Mouse (Mus musculus): Measurements from ENCODE around the gene Col4a1. TPM values are rescaled to one million over a fixed set of nuclear protein-coding genes. Genes with fewer than 3 reads are reported as not detected.

Gene Col4a1
- polyA plus RNA-seq, 1 experiment = 111 TPM

GRCm38 (mm10) chr8:11274415-11274814 is 38.2 kb downstream of the Col4a1 start:
- no peak for TF ChIP-seq CTCF (IDR thresholded peaks at IDR 0.05; ENCODE audit: extremely low read depth, insufficient read depth, insufficient read length, insufficient replicate concordance)
- no peak for TF ChIP-seq POLR2A (IDR thresholded peaks at IDR 0.05; ENCODE audit: low read depth, low read length)
- DNase-seq (ENCODE audit: low read depth in 1 of 2, low spot score in 2 of 2) = no peak
- Histone ChIP-seq H3K4me1 (ENCODE audit: control insufficient read depth, insufficient read depth, insufficient read length) (no peaks in the 10 kb centered on the region), H3K27me3 (ENCODE audit: control insufficient read depth, insufficient read depth, low read length) (no peaks in the 10 kb centered on the region), H3K27ac (ENCODE audit: insufficient read depth, low read length) (no peak overlapping the region), H3K4me3 (ENCODE audit: extremely low read depth, insufficient read depth, insufficient read length) (no peak overlapping the region), H3K36me3 (ENCODE audit: control insufficient read depth, insufficient read depth, low read length) (no peaks in the 10 kb centered on the region)
- 88% methylated on average over 7 of the region's 7 CpGs for WGBS

GRCm38 (mm10) chr8:11273506-11274158 is 39.0 kb downstream of the Col4a1 start:
- no peak overlapping the region for H3K4me3 ChIP-seq (ENCODE audit: extremely low read depth, insufficient read depth, insufficient read length)
- DNase-seq (ENCODE audit: low read depth in 1 of 2, low spot score in 2 of 2) = no peak
- TF ChIP-seq CTCF (IDR thresholded peaks at IDR 0.05; ENCODE audit: extremely low read depth, insufficient read depth, insufficient read length, insufficient replicate concordance) (no peak), POLR2A (IDR thresholded peaks at IDR 0.05; ENCODE audit: low read depth, low read length) (no peak)
- H3K27ac ChIP-seq (ENCODE audit: insufficient read depth, low read length) = no peak overlapping the region
- no peaks in the 10 kb centered on the region for H3K4me1 ChIP-seq (ENCODE audit: control insufficient read depth, insufficient read depth, insufficient read length)
- 88% methylated on average over 15 of the region's 15 CpGs for WGBS
- H3K36me3 ChIP-seq (ENCODE audit: control insufficient read depth, insufficient read depth, low read length) = no peaks in the 10 kb centered on the region
- no peaks in the 10 kb centered on the region for H3K27me3 ChIP-seq (ENCODE audit: control insufficient read depth, insufficient read depth, low read length)

- no peak overlapping the region for H3K4me3 ChIP-seq (ENCODE audit: extremely low read depth, insufficient read depth, insufficient read length)
- H3K36me3 ChIP-seq (ENCODE audit: control insufficient read depth, insufficient read depth, low read length) = no peaks in the 10 kb centered on the region
- TF ChIP-seq POLR2A (IDR thresholded peaks at IDR 0.05; ENCODE audit: low read depth, low read length) (no peak), CTCF (IDR thresholded peaks at IDR 0.05; ENCODE audit: extremely low read depth, insufficient read depth, insufficient read length, insufficient replicate concordance) (no peak)
- H3K4me1 ChIP-seq (ENCODE audit: control insufficient read depth, insufficient read depth, insufficient read length) = no peaks in the 10 kb centered on the region
- no peak overlapping the region for H3K27ac ChIP-seq (ENCODE audit: insufficient read depth, low read length)
- no peaks in the 10 kb centered on the region for H3K27me3 ChIP-seq (ENCODE audit: control insufficient read depth, insufficient read depth, low read length)
- DNase-seq (ENCODE audit: low read depth in 1 of 2, low spot score in 2 of 2) = no peak
- WGBS = 83% methylated on average over 6 of the region's 6 CpGs
Observed at GRCm38 (mm10) chr8:11272205-11272604, 40.4 kb downstream of the Col4a1 start.

GRCm38 (mm10) chr8:11270826-11271225 is 41.8 kb downstream of the Col4a1 start:
- Histone ChIP-seq H3K27ac (ENCODE audit: insufficient read depth, low read length) (no peak overlapping the region), H3K4me3 (ENCODE audit: extremely low read depth, insufficient read depth, insufficient read length) (no peak overlapping the region), H3K4me1 (ENCODE audit: control insufficient read depth, insufficient read depth, insufficient read length) (no peaks in the 10 kb centered on the region), H3K27me3 (ENCODE audit: control insufficient read depth, insufficient read depth, low read length) (no peaks in the 10 kb centered on the region), H3K36me3 (ENCODE audit: control insufficient read depth, insufficient read depth, low read length) (no peaks in the 10 kb centered on the region)
- TF ChIP-seq POLR2A (IDR thresholded peaks at IDR 0.05; ENCODE audit: low read depth, low read length) (no peak), CTCF (IDR thresholded peaks at IDR 0.05; ENCODE audit: extremely low read depth, insufficient read depth, insufficient read length, insufficient replicate concordance) (no peak)
- no peak for DNase-seq (ENCODE audit: low read depth in 1 of 2, low spot score in 2 of 2)
- whole genome bisulfite sequencing = 60% methylated on average over 6 of the region's 6 CpGs

- TF ChIP-seq POLR2A (IDR thresholded peaks at IDR 0.05; ENCODE audit: low read depth, low read length) (no peak), CTCF (IDR thresholded peaks at IDR 0.05; ENCODE audit: extremely low read depth, insufficient read depth, insufficient read length, insufficient replicate concordance) (no peak)
- H3K36me3 ChIP-seq (ENCODE audit: control insufficient read depth, insufficient read depth, low read length) = no peaks in the 10 kb centered on the region
- H3K27me3 ChIP-seq (ENCODE audit: control insufficient read depth, insufficient read depth, low read length) = no peaks in the 10 kb centered on the region
- H3K4me1 ChIP-seq (ENCODE audit: control insufficient read depth, insufficient read depth, insufficient read length) = no peaks in the 10 kb centered on the region
- H3K4me3 ChIP-seq (ENCODE audit: extremely low read depth, insufficient read depth, insufficient read length) = no peak overlapping the region
- WGBS = 88% methylated on average over 6 of the region's 6 CpGs
- H3K27ac ChIP-seq (ENCODE audit: insufficient read depth, low read length) = no peak overlapping the region
- no peak for DNase-seq (ENCODE audit: low read depth in 1 of 2, low spot score in 2 of 2)
Observed at GRCm38 (mm10) chr8:11268753-11269152, 43.9 kb downstream of the Col4a1 start.

GRCm38 (mm10) chr8:11266471-11266870 is 46.2 kb downstream of the Col4a1 start:
- no peak for TF ChIP-seq CTCF (IDR thresholded peaks at IDR 0.05; ENCODE audit: extremely low read depth, insufficient read depth, insufficient read length, insufficient replicate concordance)
- no peak for TF ChIP-seq POLR2A (IDR thresholded peaks at IDR 0.05; ENCODE audit: low read depth, low read length)
- 88% methylated on average over 2 of the region's 2 CpGs for WGBS

GRCm38 (mm10) chr8:11265971-11266370 is 46.7 kb downstream of the Col4a1 start:
- no peak for DNase-seq (ENCODE audit: low read depth in 1 of 2, low spot score in 2 of 2)
- no peaks in the 10 kb centered on the region for H3K36me3 ChIP-seq (ENCODE audit: control insufficient read depth, insufficient read depth, low read length)
- H3K4me3 ChIP-seq (ENCODE audit: extremely low read depth, insufficient read depth, insufficient read length) = no peak overlapping the region
- no peaks in the 10 kb centered on the region for H3K27me3 ChIP-seq (ENCODE audit: control insufficient read depth, insufficient read depth, low read length)
- H3K4me1 ChIP-seq (ENCODE audit: control insufficient read depth, insufficient read depth, insufficient read length) = no peaks in the 10 kb centered on the region
- 85% methylated on average over 3 of the region's 3 CpGs for WGBS
- no peak overlapping the region for H3K27ac ChIP-seq (ENCODE audit: insufficient read depth, low read length)
- no peak for TF ChIP-seq CTCF (IDR thresholded peaks at IDR 0.05; ENCODE audit: extremely low read depth, insufficient read depth, insufficient read length, insufficient replicate concordance)
- TF ChIP-seq POLR2A (IDR thresholded peaks at IDR 0.05; ENCODE audit: low read depth, low read length) = no peak

More at GRCm38 (mm10) chr8:11266471-11266870, 46.2 kb downstream of the Col4a1 start:
- Histone ChIP-seq H3K27ac (ENCODE audit: insufficient read depth, low read length) (no peak overlapping the region), H3K4me1 (ENCODE audit: control insufficient read depth, insufficient read depth, insufficient read length) (no peaks in the 10 kb centered on the region), H3K4me3 (ENCODE audit: extremely low read depth, insufficient read depth, insufficient read length) (no peak overlapping the region), H3K27me3 (ENCODE audit: control insufficient read depth, insufficient read depth, low read length) (no peaks in the 10 kb centered on the region), H3K36me3 (ENCODE audit: control insufficient read depth, insufficient read depth, low read length) (no peaks in the 10 kb centered on the region)
- DNase-seq (ENCODE audit: low read depth in 1 of 2, low spot score in 2 of 2) = no peak
